Mouse (Mus musculus): ENCODE data around the gene Pheta2. TPM values are rescaled to one million over a fixed set of nuclear protein-coding genes. Genes with fewer than 3 reads are reported as not detected.
"Not testable (repeated sequence)": the region's sequence is repeated elsewhere in the genome, so short reads cannot be mapped to it uniquely, and the experiment has no call there.

Gene Pheta2
- polyA plus RNA-seq, 1 experiment = 1.9 TPM

- no peak for TF ChIP-seq CTCF (IDR thresholded peaks at IDR 0.05; ENCODE audit: borderline replicate concordance, extremely low read depth, insufficient read depth, insufficient read length)
- TF ChIP-seq POLR2A (IDR thresholded peaks at IDR 0.05; ENCODE audit: borderline replicate concordance, extremely low read depth, insufficient read depth, insufficient read length, poor library complexity, severe bottlenecking) = no peak
- DNase-seq (ENCODE audit: low read depth) = peak; percentile 25
Observed at GRCm38 (mm10) chr15:82353078-82353744, 14.5 kb downstream of the Pheta2 start.

- no peak for TF ChIP-seq CTCF (IDR thresholded peaks at IDR 0.05; ENCODE audit: borderline replicate concordance, extremely low read depth, insufficient read depth, insufficient read length)
- TF ChIP-seq POLR2A (IDR thresholded peaks at IDR 0.05; ENCODE audit: borderline replicate concordance, extremely low read depth, insufficient read depth, insufficient read length, poor library complexity, severe bottlenecking) = no peak
- no peak for DNase-seq (ENCODE audit: low read depth)
Observed at GRCm38 (mm10) chr15:82353745-82354113, 15.0 kb downstream of the Pheta2 start.

GRCm38 (mm10) chr15:82354126-82354945 lies 15.6 kb downstream of the Pheta2 start, which contains the start of gene Ndufa6:
TSS of gene Ndufa6 (minus strand) at chr15:82354322.
- TF ChIP-seq POLR2A (IDR thresholded peaks at IDR 0.05; ENCODE audit: borderline replicate concordance, extremely low read depth, insufficient read depth, insufficient read length, poor library complexity, severe bottlenecking) (peak; percentile 98), CTCF (IDR thresholded peaks at IDR 0.05; ENCODE audit: borderline replicate concordance, extremely low read depth, insufficient read depth, insufficient read length) (peak; percentile 94)
- DNase-seq (ENCODE audit: low read depth) = peak; percentile 100

GRCm38 (mm10) chr15:82358431-82359260 lies 19.9 kb downstream of the Pheta2 start:
- no peak for DNase-seq (ENCODE audit: low read depth)
- no peak for TF ChIP-seq CTCF (IDR thresholded peaks at IDR 0.05; ENCODE audit: borderline replicate concordance, extremely low read depth, insufficient read depth, insufficient read length)
- TF ChIP-seq POLR2A (IDR thresholded peaks at IDR 0.05; ENCODE audit: borderline replicate concordance, extremely low read depth, insufficient read depth, insufficient read length, poor library complexity, severe bottlenecking) = no peak

- TF ChIP-seq POLR2A (IDR thresholded peaks at IDR 0.05; ENCODE audit: borderline replicate concordance, extremely low read depth, insufficient read depth, insufficient read length, poor library complexity, severe bottlenecking) (no peak), CTCF (IDR thresholded peaks at IDR 0.05; ENCODE audit: borderline replicate concordance, extremely low read depth, insufficient read depth, insufficient read length) (peak; percentile 29; the same call in 1 of the 2 replicates)
- peak; percentile 37 for DNase-seq (ENCODE audit: low read depth)
Observed at GRCm38 (mm10) chr15:82361459-82362018, 22.8 kb downstream of the Pheta2 start.

GRCm38 (mm10) chr15:82362234-82362633 lies 23.5 kb downstream of the Pheta2 start:
- DNase-seq (ENCODE audit: low read depth) = no peak
- TF ChIP-seq POLR2A (IDR thresholded peaks at IDR 0.05; ENCODE audit: borderline replicate concordance, extremely low read depth, insufficient read depth, insufficient read length, poor library complexity, severe bottlenecking) (no peak), CTCF (IDR thresholded peaks at IDR 0.05; ENCODE audit: borderline replicate concordance, extremely low read depth, insufficient read depth, insufficient read length) (no peak)

- DNase-seq (ENCODE audit: low read depth) = not testable (repeated sequence)
Observed at GRCm38 (mm10) chr15:82363801-82364200, 25.1 kb downstream of the Pheta2 start.

GRCm38 (mm10) chr15:82364561-82364960 lies 25.8 kb downstream of the Pheta2 start:
- not testable (repeated sequence) for DNase-seq (ENCODE audit: low read depth)

GRCm38 (mm10) chr15:82368146-82368545 lies 29.4 kb downstream of the Pheta2 start:
- TF ChIP-seq CTCF (IDR thresholded peaks at IDR 0.05; ENCODE audit: borderline replicate concordance, extremely low read depth, insufficient read depth, insufficient read length) (no peak), POLR2A (IDR thresholded peaks at IDR 0.05; ENCODE audit: borderline replicate concordance, extremely low read depth, insufficient read depth, insufficient read length, poor library complexity, severe bottlenecking) (no peak)
- DNase-seq (ENCODE audit: low read depth) = no peak

GRCm38 (mm10) chr15:82368851-82369250 lies 30.1 kb downstream of the Pheta2 start:
- no peak for DNase-seq (ENCODE audit: low read depth)

GRCm38 (mm10) chr15:82372446-82372845 lies 33.7 kb downstream of the Pheta2 start:
- TF ChIP-seq CTCF (IDR thresholded peaks at IDR 0.05; ENCODE audit: borderline replicate concordance, extremely low read depth, insufficient read depth, insufficient read length) = no peak
- TF ChIP-seq POLR2A (IDR thresholded peaks at IDR 0.05; ENCODE audit: borderline replicate concordance, extremely low read depth, insufficient read depth, insufficient read length, poor library complexity, severe bottlenecking) = no peak
- no peak for DNase-seq (ENCODE audit: low read depth)

More at GRCm38 (mm10) chr15:82368851-82369250, 30.1 kb downstream of the Pheta2 start:
- TF ChIP-seq POLR2A (IDR thresholded peaks at IDR 0.05; ENCODE audit: borderline replicate concordance, extremely low read depth, insufficient read depth, insufficient read length, poor library complexity, severe bottlenecking) = no peak
- TF ChIP-seq CTCF (IDR thresholded peaks at IDR 0.05; ENCODE audit: borderline replicate concordance, extremely low read depth, insufficient read depth, insufficient read length) = no peak
